In the genomic region with DNA sequence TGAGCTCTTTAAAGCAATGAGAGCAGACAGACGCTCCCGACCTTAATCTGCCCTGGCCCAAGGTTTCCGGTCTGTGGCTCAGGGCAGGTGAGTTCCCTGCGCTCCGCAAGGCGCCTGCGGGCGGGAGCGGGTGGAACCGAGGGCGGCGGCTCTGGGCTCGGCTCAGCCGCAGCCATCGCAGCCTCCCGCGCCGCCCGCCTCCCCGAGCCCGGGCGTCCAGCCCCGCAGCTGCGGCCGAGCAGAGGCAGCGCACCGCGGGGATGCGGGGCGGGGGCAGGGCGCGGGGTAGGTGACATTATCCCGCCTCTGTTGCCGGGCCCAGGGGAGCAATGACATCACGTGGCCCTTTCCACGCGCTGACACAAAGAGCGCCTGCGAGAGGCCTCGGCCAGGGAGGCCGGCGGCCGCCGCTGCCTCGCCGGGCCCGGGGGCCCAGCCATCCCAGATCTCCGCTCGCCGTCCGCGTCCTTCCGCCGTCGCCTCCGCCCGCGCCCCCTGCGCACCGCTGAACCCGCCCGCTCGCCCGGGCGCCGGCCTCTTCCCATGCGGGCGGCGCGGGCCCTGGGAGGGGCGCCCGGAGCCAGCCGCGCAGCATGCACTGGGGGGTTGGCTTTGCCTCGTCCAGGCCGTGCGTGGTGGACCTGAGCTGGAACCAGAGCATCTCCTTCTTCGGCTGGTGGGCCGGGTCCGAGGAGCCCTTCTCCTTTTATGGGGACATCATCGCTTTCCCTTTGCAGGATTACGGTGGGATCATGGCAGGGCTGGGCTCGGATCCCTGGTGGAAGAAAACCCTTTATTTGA, we compare ENCODE assay signal across 8 mouse cellular contexts. TPM values are rescaled to one million over a fixed set of nuclear protein-coding genes. Genes with fewer than 3 reads are reported as not detected.
DNase-seq lines count a peak whose midpoint lies in the region; ATAC-seq lines count a peak whose summit lies in the region.

A gene (plus strand): TSS at position 359 of the 801 bp plus-strand sequence.

- H3K27ac ChIP-seq in hindbrain, embryonic 13.5 days = peak within 1 kb of the TSS; percentile 99

- peaks cover 37% of the 10 kb centered on the region for H3K4me1 ChIP-seq in hindbrain, embryonic 13.5 days (replicated peaks)

- peak; percentile 91 for ATAC-seq in hindbrain, embryonic 13.5 days (ENCODE audit: low FRiP score)

- no peaks in the 10 kb centered on the region for H3K27me3 ChIP-seq in hindbrain, embryonic 13.5 days

- no peaks in the 10 kb centered on the region for H3K9me3 ChIP-seq in hindbrain, embryonic 13.5 days

- peak within 1 kb of the TSS; percentile 86 for H3K4me3 ChIP-seq in hindbrain, embryonic 13.5 days

- WGBS in hindbrain, embryonic 13.5 days = under 1% methylated on average over 73 of the region's 83 CpGs

- H3K9ac ChIP-seq in hindbrain, embryonic 13.5 days = peak within 1 kb of the TSS; percentile 99

- peaks cover 3% of the 10 kb centered on the region; the same call in 1 of the 2 replicates for H3K36me3 ChIP-seq in hindbrain, embryonic 13.5 days

- peak within 1 kb of the TSS; percentile 65 for H3K4me2 ChIP-seq in hindbrain, embryonic 13.5 days

- DNase-seq in adrenal gland, adult 2 months = peak; percentile 79
- DNase-seq in cerebellum, postnatal 36 days = peak; percentile 75 to 76
- DNase-seq in frontal cortex, postnatal 36 days (ENCODE audit: low spot score in 2 of 2) = peak; percentile 55 to 60
- peak; percentile 68 to 69 for DNase-seq in layer of hippocampus, postnatal 36 days
- peak; percentile 32 for DNase-seq in lung, postnatal 10 days
- peak; percentile 72 for DNase-seq in right cerebral cortex, adult 18-20 months
- no peak for DNase-seq in thymus, postnatal 0 days (ENCODE audit: low spot score)

RNA-seq across cellular contexts. Expression of the gene that starts here (rescaled TPM):
- total RNA-seq in adrenal gland, adult 2 months (2021) = 1 to 10 TPM; 3.2 to 5.8 TPM
- 1.0 and 1.2 TPM in 2 replicates for polyA plus RNA-seq in adrenal gland, adult 2 months (2012; rRNA removed)
- 19.4 and 20.0 TPM in 2 replicates for polyA plus RNA-seq in hindbrain, embryonic 13.5 days (2015; fragmentation: Nextera tagmentation; extraction: Ambion mirVana)
- 10 to 100 TPM; 51.1 to 53.7 TPM for total RNA-seq in layer of hippocampus, postnatal 36 days (2021)
- 0.22 and 0.30 TPM in 2 replicates for polyA plus RNA-seq in thymus, postnatal 0 days (2015; fragmentation: Nextera tagmentation; extraction: Ambion mirVana)

Comparison
In these comparisons a context has a peak if more than half of its experiments do, and no peak if none do; other contexts are left out.
1. RNA of the gene that starts here (total RNA-seq): 51.1 to 53.7 TPM in layer of hippocampus, postnatal 36 days; 3.2 to 5.8 TPM in adrenal gland, adult 2 months; every median in the first group is over 4 times any median in the second.